Mouse (Mus musculus) spleen, postnatal 10 days (tissue): ENCODE measurements around the gene Tekt2.

ENCODE experiments used
- DNase-seq, 2 experiments: peaks; one replicate each; pipeline ENCODE4 v3.0.0; 2021 to 2022; ENCODE audit warnings: low spot score in 2 of 2

Gene Tekt2

DNA sequence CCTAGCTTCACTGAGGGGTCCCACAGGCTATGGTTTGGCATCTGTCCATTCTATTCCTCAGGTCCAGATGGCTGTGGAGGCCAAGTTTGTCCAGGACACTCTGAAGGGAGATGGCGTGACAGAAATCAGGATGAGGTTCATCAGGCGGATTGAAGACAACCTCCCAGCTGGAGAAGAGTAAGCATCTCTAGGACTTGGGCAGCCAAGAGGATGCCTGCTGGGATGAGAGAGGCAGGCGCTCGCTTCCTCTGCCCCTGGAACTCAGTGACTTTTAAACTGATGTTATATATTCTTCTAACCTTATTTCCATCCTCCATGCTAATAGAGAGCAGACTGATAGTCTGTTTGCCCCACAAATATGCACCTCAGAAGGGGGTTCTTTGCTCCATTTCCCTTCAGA is 50.4 kb downstream of the Tekt2 start:
- DNase-seq, result no peak

DNA sequence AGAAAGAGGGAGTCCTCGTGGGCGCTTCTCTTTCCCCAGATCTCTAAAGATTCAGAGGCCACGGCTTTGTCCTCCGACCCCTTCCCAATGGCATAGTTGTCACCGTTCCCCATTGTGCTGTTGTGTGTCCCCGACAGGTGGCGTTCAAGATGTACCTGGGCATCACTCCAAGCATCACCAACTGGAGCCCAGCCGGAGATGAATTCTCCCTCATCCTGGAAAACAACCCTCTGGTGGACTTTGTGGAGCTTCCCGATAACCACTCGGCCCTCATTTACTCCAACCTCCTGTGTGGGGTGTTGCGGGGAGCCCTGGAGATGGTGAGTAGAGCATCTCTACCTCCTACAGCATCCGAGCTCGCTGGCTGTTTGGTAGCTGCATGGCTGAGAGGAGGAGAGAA is 51.7 kb downstream of the Tekt2 start:
- DNase-seq, result no peak
